Comparison of ENCODE assay signal across 9 mouse cellular contexts in the genomic region with DNA sequence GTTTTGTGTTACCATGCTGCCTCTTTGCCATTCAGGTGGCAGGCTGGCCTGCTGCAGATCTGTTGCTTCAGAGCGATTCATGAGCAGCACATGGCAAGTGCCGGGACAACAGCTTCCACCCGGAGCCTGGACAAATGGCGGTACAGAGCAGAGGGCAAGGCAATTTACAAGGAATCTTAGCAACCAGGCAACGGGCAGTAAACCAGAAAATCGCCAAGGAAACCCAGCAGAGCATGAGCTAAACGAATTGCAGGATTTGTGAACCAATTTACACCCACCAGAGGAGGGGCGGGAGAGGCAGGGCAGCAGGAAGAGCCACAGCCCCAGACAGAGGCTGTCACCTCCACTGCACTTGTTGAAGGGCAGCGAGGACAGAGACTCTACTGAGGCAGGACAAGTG.
A peak's percentile ranks its signal among the peaks of the same experiment; 100 is the strongest.
DNase-seq lines count a peak whose midpoint lies in the region; ATAC-seq and TF ChIP-seq lines count a peak whose summit lies in the region.
"Had no signal": no experiment of that assay in that cellular context is flagged by ENCODE, and none has a peak within 500 bp of the region (broad histone marks: within the 10 kb centered on the region; RNA-seq: fewer than 3 reads in every experiment).

No protein-coding gene starts in this region.

- peak; percentile 88 for DNase-seq in forebrain, embryonic 11.5 days (ENCODE audit: low spot score)
- peak; percentile 64 for DNase-seq in layer of hippocampus, adult 9-11 months
- DNase-seq in neural tube, embryonic 11.5 days (ENCODE audit: low spot score) = peak; percentile 82
- no peak for DNase-seq in thymus, adult 2 months
- no peak for DNase-seq in Muller cell, postnatal 12 days (ENCODE audit: inconsistent ontology term)
- DNase-seq in heart, postnatal 10 days = no peak

- peak overlapping the region; percentile 47; the same call in 1 of the 2 replicates for H3K27ac ChIP-seq in forebrain, embryonic 11.5 days (ENCODE audit: low read depth, low read length)
- no peak overlapping the region for H3K27ac ChIP-seq in hindbrain, embryonic 13.5 days
- no peak overlapping the region for H3K27ac ChIP-seq in neural tube, embryonic 11.5 days (ENCODE audit: low read depth, low read length)
- H3K27ac ChIP-seq in thymus, adult 2 months (ENCODE audit: control insufficient read depth, insufficient read depth, low read length) = no peak overlapping the region
- H3K27ac ChIP-seq: lung, embryonic 15.5 days had no signal

- H3K9ac ChIP-seq in forebrain, embryonic 11.5 days (ENCODE audit: low read length) = no peak overlapping the region
- H3K9ac ChIP-seq in hindbrain, embryonic 13.5 days = no peak overlapping the region
- no peak overlapping the region for H3K9ac ChIP-seq in neural tube, embryonic 11.5 days (ENCODE audit: low read length)
- H3K9ac ChIP-seq: lung, embryonic 15.5 days had no signal

- no peak for TF ChIP-seq CTCF in thymus, adult 2 months (IDR thresholded peaks at IDR 0.05; ENCODE audit: borderline replicate concordance, control insufficient read depth, extremely low read depth, insufficient read depth, low read length, poor library complexity)

- no peaks in the 10 kb centered on the region for H3K36me3 ChIP-seq in forebrain, embryonic 11.5 days (ENCODE audit: control insufficient read depth, insufficient read depth, low read length)
- no peaks in the 10 kb centered on the region for H3K36me3 ChIP-seq in hindbrain, embryonic 13.5 days
- no peaks in the 10 kb centered on the region for H3K36me3 ChIP-seq in neural tube, embryonic 11.5 days (ENCODE audit: control insufficient read depth, insufficient read depth, low read length)
- no peaks in the 10 kb centered on the region for H3K36me3 ChIP-seq in thymus, adult 2 months (ENCODE audit: control insufficient read depth, insufficient read depth, low read length)
- H3K36me3 ChIP-seq: lung, embryonic 15.5 days had no signal

- peak; percentile 85 for ATAC-seq in forebrain, embryonic 11.5 days (replicated peaks; ENCODE audit: low FRiP score)
- peak; percentile 81 for ATAC-seq in hindbrain, embryonic 13.5 days (ENCODE audit: low FRiP score)
- ATAC-seq in neural tube, embryonic 11.5 days (ENCODE audit: insufficient read depth, low FRiP score, low TSS enrichment) = peak; percentile 89
- ATAC-seq in megakaryocyte-erythroid progenitor cell, adult 5-6 weeks (replicated peaks; ENCODE audit: low FRiP score, low TSS enrichment, poor library complexity, severe bottlenecking) = no peak

- no peak for TF ChIP-seq POLR2A in thymus, adult 2 months (IDR thresholded peaks at IDR 0.05; ENCODE audit: control insufficient read depth, extremely low read depth, insufficient read depth, low read length, poor library complexity)

- intact Hi-C loops in heart, postnatal 10 days (cut with DNase I) = no loop called here

- H3K4me2 ChIP-seq in forebrain, embryonic 11.5 days (ENCODE audit: low read depth, low read length, severe bottlenecking) = no peak overlapping the region
- 0 out of 2 replicates have a peak overlapping the region, but pooled peaks have one; percentile 1 for H3K4me2 ChIP-seq in hindbrain, embryonic 13.5 days
- no peak overlapping the region for H3K4me2 ChIP-seq in neural tube, embryonic 11.5 days (ENCODE audit: low read depth)
- H3K4me2 ChIP-seq: lung, embryonic 15.5 days had no signal

- WGBS in forebrain, embryonic 11.5 days = 16% methylated on average over 9 of the region's 9 CpGs
- WGBS in hindbrain, embryonic 13.5 days = 11% methylated on average over 9 of the region's 9 CpGs
- 7% methylated on average over 9 of the region's 9 CpGs for WGBS in neural tube, embryonic 11.5 days
- WGBS in thymus, adult 2 months = 59% methylated on average over 9 of the region's 9 CpGs

- H3K4me3 ChIP-seq in forebrain, embryonic 11.5 days (ENCODE audit: low read depth, low read length) = no peak overlapping the region
- H3K4me3 ChIP-seq in hindbrain, embryonic 13.5 days = no peak overlapping the region
- H3K4me3 ChIP-seq in neural tube, embryonic 11.5 days (ENCODE audit: low read depth, low read length) = no peak overlapping the region
- no peak overlapping the region for H3K4me3 ChIP-seq in thymus, adult 2 months (ENCODE audit: control insufficient read depth, insufficient read depth, low read length)
- H3K4me3 ChIP-seq: lung, embryonic 15.5 days had no signal

- peaks cover 12% of the 10 kb centered on the region; the same call in 1 of the 2 replicates for H3K4me1 ChIP-seq in forebrain, embryonic 11.5 days (replicated peaks; ENCODE audit: control insufficient read depth, insufficient read depth, low read length)
- peaks cover 34% of the 10 kb centered on the region for H3K4me1 ChIP-seq in hindbrain, embryonic 13.5 days (replicated peaks)
- peaks cover 12% of the 10 kb centered on the region for H3K4me1 ChIP-seq in neural tube, embryonic 11.5 days (ENCODE audit: control insufficient read depth, insufficient read depth, low read length)
- no peaks in the 10 kb centered on the region for H3K4me1 ChIP-seq in thymus, adult 2 months (replicated peaks; ENCODE audit: control insufficient read depth, insufficient read depth, low read length)

- H3K9me3 ChIP-seq in forebrain, embryonic 11.5 days (ENCODE audit: control insufficient read depth, low read length) = no peaks in the 10 kb centered on the region
- no peaks in the 10 kb centered on the region for H3K9me3 ChIP-seq in hindbrain, embryonic 13.5 days
- no peaks in the 10 kb centered on the region for H3K9me3 ChIP-seq in neural tube, embryonic 11.5 days (ENCODE audit: control insufficient read depth, low read length)
- H3K9me3 ChIP-seq: lung, embryonic 15.5 days had no signal

- H3K27me3 ChIP-seq in forebrain, embryonic 11.5 days (ENCODE audit: control insufficient read depth, insufficient read depth, low read length) = peaks cover 10% of the 10 kb centered on the region; the same call in 1 of the 2 replicates
- peaks cover 66% of the 10 kb centered on the region for H3K27me3 ChIP-seq in hindbrain, embryonic 13.5 days
- H3K27me3 ChIP-seq in neural tube, embryonic 11.5 days (ENCODE audit: control insufficient read depth, insufficient read depth, low read length) = peaks cover 16% of the 10 kb centered on the region
- H3K27me3 ChIP-seq in thymus, adult 2 months (ENCODE audit: control insufficient read depth, insufficient read depth, low read length) = no peaks in the 10 kb centered on the region
- H3K27me3 ChIP-seq: lung, embryonic 15.5 days had no signal

Comparison
In these comparisons a context has a peak if more than half of its experiments do, and no peak if none do; other contexts are left out.
1. DNase-seq: peak in forebrain, embryonic 11.5 days (single experiment), layer of hippocampus, adult 9-11 months (single experiment) and neural tube, embryonic 11.5 days (single experiment); none in thymus, adult 2 months (single experiment), Muller cell, postnatal 12 days (single experiment) and heart, postnatal 10 days (0 of 2).